Mouse (Mus musculus): ENCODE measurements around the gene Psd. TPM values are rescaled to one million over a fixed set of nuclear protein-coding genes. Genes with fewer than 3 reads are reported as not detected.

The Psd gene
- polyA plus RNA-seq (2012; rRNA removed): 617 and 701 TPM in 2 replicates

DNA sequence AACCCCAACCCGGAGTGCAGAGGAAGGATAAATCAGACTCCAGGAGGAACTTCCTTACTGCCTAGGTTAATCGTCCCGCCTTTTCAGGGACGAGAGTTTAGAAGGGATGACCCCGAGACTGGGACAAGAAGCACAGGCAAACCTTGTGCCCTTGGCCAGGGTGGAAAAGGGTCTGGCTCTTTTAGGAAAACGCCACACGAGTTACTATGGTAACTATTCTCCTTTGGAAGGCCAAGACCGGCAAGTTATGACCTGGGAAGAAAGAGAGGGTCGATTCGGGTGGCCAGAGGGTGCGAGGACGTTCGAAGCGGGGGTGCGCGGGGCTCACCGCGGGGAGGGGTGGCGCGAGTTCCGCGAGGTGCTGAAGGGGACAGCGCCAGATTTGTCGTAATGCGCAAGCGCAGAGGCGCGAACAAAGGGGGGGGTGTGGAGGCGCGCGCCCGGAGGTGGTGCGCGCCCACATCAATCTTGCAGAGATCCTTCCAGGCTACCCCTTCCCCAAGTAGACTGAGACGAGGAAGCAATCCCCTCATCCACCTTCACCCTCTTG lies at the start of gene Psd:
Gene Psd, minus strand, starts transcription at position 401 of the 550 bp plus-strand sequence.
- Histone ChIP-seq H3K4me1 (ENCODE audit: control insufficient read depth, insufficient read depth, low read length) (peaks cover 4% of the 10 kb centered on the region), H3K4me3 (ENCODE audit: insufficient read depth, low read length) (peak within 1 kb of the TSS; percentile 67), H3K27ac (ENCODE audit: insufficient read depth, low read length) (peak within 1 kb of the TSS; percentile 74)
- TF ChIP-seq CTCF (IDR thresholded peaks at IDR 0.05; ENCODE audit: extremely low read depth, insufficient read depth, low read length) (no peak), POLR2A (IDR thresholded peaks at IDR 0.05; ENCODE audit: extremely low read depth, insufficient read depth, low read length) (no peak; the same call in none of the 2 replicates)

GRCm38 (mm10) chr19:46375891-46376290 lies 48.9 kb upstream of the Psd start:
- TF ChIP-seq CTCF (IDR thresholded peaks at IDR 0.05; ENCODE audit: extremely low read depth, insufficient read depth, low read length): no peak
- TF ChIP-seq POLR2A (IDR thresholded peaks at IDR 0.05; ENCODE audit: extremely low read depth, insufficient read depth, low read length): 0 out of 2 replicates have a peak, but pooled peaks have one; percentile 7
- H3K4me1 ChIP-seq (ENCODE audit: control insufficient read depth, insufficient read depth, low read length): peaks cover 2% of the 10 kb centered on the region; the same call in 1 of the 2 replicates
- H3K27ac ChIP-seq (ENCODE audit: insufficient read depth, low read length): no peak overlapping the region
- no peak overlapping the region for H3K4me3 ChIP-seq (ENCODE audit: insufficient read depth, low read length)

DNA sequence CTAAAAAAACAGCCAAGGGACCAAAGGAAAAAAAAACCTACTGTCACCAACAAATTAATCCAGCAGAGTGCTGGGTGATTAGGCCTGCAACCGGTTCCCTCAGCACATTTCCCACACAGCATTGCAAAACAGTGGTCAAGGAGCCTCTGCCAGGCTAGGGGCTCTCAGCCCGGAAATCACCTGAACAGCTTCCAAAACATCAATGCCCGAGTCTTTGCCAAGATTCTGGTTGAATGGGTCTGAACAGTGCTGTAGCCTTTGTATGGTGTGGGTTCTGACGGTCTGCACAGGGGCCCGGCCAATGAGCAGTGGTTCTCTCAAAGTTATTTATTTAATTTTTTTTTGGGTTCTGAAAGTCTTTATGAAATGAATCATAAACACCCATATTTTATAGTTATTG lies 48.5 kb upstream of the Psd start:
- Histone ChIP-seq H3K4me1 (ENCODE audit: control insufficient read depth, insufficient read depth, low read length) (peaks cover 2% of the 10 kb centered on the region; the same call in 1 of the 2 replicates), H3K4me3 (ENCODE audit: insufficient read depth, low read length) (no peak overlapping the region), H3K27ac (ENCODE audit: insufficient read depth, low read length) (no peak overlapping the region)
- TF ChIP-seq POLR2A (IDR thresholded peaks at IDR 0.05; ENCODE audit: extremely low read depth, insufficient read depth, low read length) (no peak), CTCF (IDR thresholded peaks at IDR 0.05; ENCODE audit: extremely low read depth, insufficient read depth, low read length) (no peak)

GRCm38 (mm10) chr19:46374477-46375088 lies 47.6 kb upstream of the Psd start:
- H3K27ac ChIP-seq (ENCODE audit: insufficient read depth, low read length): no peak overlapping the region
- peaks cover 2% of the 10 kb centered on the region; the same call in 1 of the 2 replicates for H3K4me1 ChIP-seq (ENCODE audit: control insufficient read depth, insufficient read depth, low read length)
- H3K4me3 ChIP-seq (ENCODE audit: insufficient read depth, low read length): no peak overlapping the region
- TF ChIP-seq POLR2A (IDR thresholded peaks at IDR 0.05; ENCODE audit: extremely low read depth, insufficient read depth, low read length) (no peak), CTCF (IDR thresholded peaks at IDR 0.05; ENCODE audit: extremely low read depth, insufficient read depth, low read length) (no peak)

- Histone ChIP-seq H3K4me1 (ENCODE audit: control insufficient read depth, insufficient read depth, low read length) (peaks cover 1% of the 10 kb centered on the region; the same call in 1 of the 2 replicates), H3K4me3 (ENCODE audit: insufficient read depth, low read length) (no peak overlapping the region), H3K27ac (ENCODE audit: insufficient read depth, low read length) (no peak overlapping the region)
- TF ChIP-seq POLR2A (IDR thresholded peaks at IDR 0.05; ENCODE audit: extremely low read depth, insufficient read depth, low read length) (no peak), CTCF (IDR thresholded peaks at IDR 0.05; ENCODE audit: extremely low read depth, insufficient read depth, low read length) (peak; percentile 65)
Observed at GRCm38 (mm10) chr19:46369204-46369603, 42.2 kb upstream of the Psd start.

DNA sequence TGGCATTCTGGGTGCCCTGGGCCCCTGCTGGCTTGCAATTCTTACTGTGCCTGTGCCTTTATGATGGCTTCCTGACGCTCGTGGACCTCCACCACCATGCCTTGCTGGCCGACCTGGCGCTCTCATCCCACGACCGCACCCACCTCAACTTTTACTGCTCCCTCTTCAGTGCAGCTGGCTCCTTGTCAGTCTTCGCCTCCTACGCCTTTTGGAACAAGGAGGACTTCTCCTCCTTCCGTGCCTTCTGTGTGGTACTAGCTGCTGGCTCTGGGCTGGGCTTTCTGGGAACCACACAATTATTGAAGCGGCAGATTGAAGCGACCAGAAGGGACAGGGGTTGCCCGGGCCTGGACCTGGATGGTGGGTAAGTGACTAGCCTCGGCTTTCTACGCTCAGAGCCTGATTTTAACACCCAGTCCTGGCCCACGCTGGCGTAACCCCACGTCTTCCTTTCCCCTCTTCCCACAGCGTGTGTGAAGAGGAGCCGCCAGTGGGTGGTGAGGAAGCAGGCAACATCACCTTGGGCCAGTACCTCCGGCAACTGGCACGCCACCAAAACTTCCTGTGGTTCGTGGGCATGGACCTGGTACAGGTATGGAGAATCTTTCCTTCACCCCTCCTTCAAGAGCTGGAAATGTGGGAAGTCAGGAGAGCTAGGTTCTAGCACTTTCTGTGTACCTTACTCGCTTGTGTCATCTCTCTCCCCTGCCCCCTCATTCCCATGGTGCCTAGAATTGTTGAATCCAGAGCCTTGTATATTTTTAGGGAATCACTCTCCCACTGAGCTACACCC lies 41.0 kb upstream of the Psd start:
- H3K27ac ChIP-seq (ENCODE audit: insufficient read depth, low read length): peak overlapping the region; percentile 62
- H3K4me3 ChIP-seq (ENCODE audit: insufficient read depth, low read length): no peak overlapping the region
- TF ChIP-seq CTCF (IDR thresholded peaks at IDR 0.05; ENCODE audit: extremely low read depth, insufficient read depth, low read length) (no peak), POLR2A (IDR thresholded peaks at IDR 0.05; ENCODE audit: extremely low read depth, insufficient read depth, low read length) (no peak)
- H3K4me1 ChIP-seq (ENCODE audit: control insufficient read depth, insufficient read depth, low read length): peaks cover 1% of the 10 kb centered on the region; the same call in 1 of the 2 replicates

GRCm38 (mm10) chr19:46363294-46364009 lies 36.5 kb upstream of the Psd start:
- TF ChIP-seq CTCF (IDR thresholded peaks at IDR 0.05; ENCODE audit: extremely low read depth, insufficient read depth, low read length) (no peak), POLR2A (IDR thresholded peaks at IDR 0.05; ENCODE audit: extremely low read depth, insufficient read depth, low read length) (no peak)
- Histone ChIP-seq H3K4me1 (ENCODE audit: control insufficient read depth, insufficient read depth, low read length) (no peaks in the 10 kb centered on the region), H3K27ac (ENCODE audit: insufficient read depth, low read length) (no peak overlapping the region), H3K4me3 (ENCODE audit: insufficient read depth, low read length) (no peak overlapping the region)

GRCm38 (mm10) chr19:46362104-46362503 lies 35.1 kb upstream of the Psd start:
- TF ChIP-seq POLR2A (IDR thresholded peaks at IDR 0.05; ENCODE audit: extremely low read depth, insufficient read depth, low read length): no peak
- no peak for TF ChIP-seq CTCF (IDR thresholded peaks at IDR 0.05; ENCODE audit: extremely low read depth, insufficient read depth, low read length)
- Histone ChIP-seq H3K27ac (ENCODE audit: insufficient read depth, low read length) (no peak overlapping the region), H3K4me3 (ENCODE audit: insufficient read depth, low read length) (no peak overlapping the region), H3K4me1 (ENCODE audit: control insufficient read depth, insufficient read depth, low read length) (no peaks in the 10 kb centered on the region)

DNA sequence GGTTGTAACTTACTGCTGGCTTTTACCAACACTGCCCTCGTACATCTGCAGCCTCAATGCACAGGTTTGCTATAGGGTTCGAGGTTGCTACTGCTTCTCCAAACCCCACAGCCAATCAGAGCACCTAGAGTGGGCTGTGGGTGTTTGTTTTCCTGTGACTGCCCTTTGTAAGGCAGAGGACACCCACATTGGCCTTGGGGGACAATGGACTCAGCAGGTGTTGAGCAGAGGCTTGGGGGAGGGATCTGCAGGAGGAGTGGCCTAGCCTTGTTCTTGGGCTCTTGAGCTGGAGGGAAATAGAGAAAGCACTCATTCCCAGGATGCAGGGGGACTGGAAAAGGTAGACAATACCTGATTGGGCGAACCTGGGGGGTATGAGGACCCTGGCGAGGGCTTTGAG lies 31.4 kb upstream of the Psd start:
- Histone ChIP-seq H3K4me1 (ENCODE audit: control insufficient read depth, insufficient read depth, low read length) (no peaks in the 10 kb centered on the region), H3K27ac (ENCODE audit: insufficient read depth, low read length) (no peak overlapping the region), H3K4me3 (ENCODE audit: insufficient read depth, low read length) (no peak overlapping the region)
- no peak for TF ChIP-seq CTCF (IDR thresholded peaks at IDR 0.05; ENCODE audit: extremely low read depth, insufficient read depth, low read length)
- TF ChIP-seq POLR2A (IDR thresholded peaks at IDR 0.05; ENCODE audit: extremely low read depth, insufficient read depth, low read length): no peak
